Mouse (Mus musculus) heart, postnatal 0 days (tissue): ENCODE measurements around the gene Cartpt. TPM values are rescaled to one million over a fixed set of nuclear protein-coding genes. Genes with fewer than 3 reads are reported as not detected.

Experiments
- ATAC-seq: fragments of 200-750 bp; cut with Nextera tagmentation; 2 replicates; pipeline ENCODE4 v1.8.0; 2017; ENCODE audit warnings: low read depth, moderate number of reproducible peaks, moderate library complexity; ENCODE audit not compliant: insufficient read depth
- DNase-seq: peaks from one replicate; pipeline ENCODE4 v3.0.0-alpha.2; 2016; ENCODE audit warnings: low spot score
- H3K27ac ChIP-seq: fragments of 300-500 bp; sonication (generic); 2 replicates; pipeline ENCODE4 v1.5.1; 2014; ENCODE audit warnings: low read depth, mild to moderate bottlenecking
- H3K27me3 ChIP-seq: fragments of 300-500 bp; sonication (generic); 2 replicates; pipeline ENCODE4 v1.6.1; 2014; ENCODE audit warnings: low read length, mixed read lengths; ENCODE audit not compliant: control insufficient read depth, insufficient read depth
- H3K36me3 ChIP-seq: fragments of 300-500 bp; sonication (generic); replicated peaks from 2 replicates; pipeline ENCODE4 v1.6.1; 2014; ENCODE audit warnings: low read length, mixed read lengths; ENCODE audit not compliant: control insufficient read depth, insufficient read depth
- H3K4me1 ChIP-seq: fragments of 300-500 bp; sonication (generic); 2 replicates; pipeline ENCODE4 v1.6.1; 2014; ENCODE audit warnings: antibody characterized with exemption; ENCODE audit not compliant: control insufficient read depth, insufficient read depth
- H3K4me2 ChIP-seq: fragments of 300-500 bp; sonication (generic); 2 replicates; pipeline ENCODE4 v1.6.1; 2014; ENCODE audit warnings: low read depth, mild to moderate bottlenecking, low read length, moderate library complexity
- H3K4me3 ChIP-seq: fragments of 300-500 bp; sonication (generic); 2 replicates; pipeline ENCODE4 v1.5.1; 2014; ENCODE audit warnings: low read depth, low read length
- H3K9ac ChIP-seq: fragments of 300-500 bp; sonication (generic); replicated peaks from 2 replicates; pipeline ENCODE4 v1.6.1; 2014; ENCODE audit warnings: low read depth, low read length, mixed read lengths
- H3K9me3 ChIP-seq: fragments of 300-500 bp; sonication (generic); replicated peaks from 2 replicates; pipeline ENCODE4 v1.6.1; 2016; ENCODE audit warnings: low read length; ENCODE audit not compliant: control insufficient read depth
- CTCF ChIP-seq: IDR thresholded peaks from 2 replicates; pipeline ENCODE4 v1.5.1; 2016; ENCODE audit warnings: antibody characterized with exemption, control low read depth, low read depth
- EP300 ChIP-seq: IDR thresholded peaks from 2 replicates; pipeline ENCODE4 v1.6.1; 2016; ENCODE audit warnings: antibody characterized with exemption, low read depth
- WGBS: fragments of 180-500 bp; shearing (Covaris S2); extraction: QIAGEN DNeasy Blood & Tissue Kit; methylation state at CpG from one replicate; pipeline ENCODE4 v1.1.7; 2014; 5-methylcytosine and 5-hydroxymethylcytosine counted together
- polyA plus RNA-seq: library from polyadenylated mRNA; unstranded; fragments of >200 nt; fragmentation: Nextera tagmentation; extraction: Ambion mirVana; gene quantifications from 2 replicates; pipeline ENCODE4 v1.2.1, GENCODE M21; 2015
- total RNA-seq: library from RNA; depleted of rRNA; stranded (reverse); fragments of >200 nt; gene quantifications from 2 replicates; pipeline ENCODE4 v1.2.3, GENCODE M21; 2014; ENCODE audit warnings: low replicate concordance

The Cartpt gene
- total and polyA plus RNA-seq, 2 experiments from 2014 or later: not detected

DNA sequence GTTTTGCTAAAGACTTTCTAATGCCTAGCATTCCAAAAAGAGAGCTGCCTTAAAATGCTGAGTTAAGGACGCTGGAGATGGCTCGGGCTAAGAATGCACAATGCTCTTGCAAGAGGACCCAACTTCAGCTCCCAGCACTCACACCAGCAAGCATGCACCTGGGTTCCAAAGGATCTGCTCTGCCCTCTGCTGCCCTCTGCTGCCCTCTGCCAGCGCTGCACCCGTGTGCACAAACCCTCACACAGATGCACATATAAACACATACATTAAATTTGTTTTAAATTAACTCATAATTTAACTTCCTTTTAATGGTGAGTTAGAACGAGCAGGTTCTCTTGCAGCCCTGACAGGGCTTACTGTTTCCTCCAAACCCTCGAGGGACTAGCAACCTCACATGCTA, 32.5 kb downstream of the Cartpt start:
- WGBS: 86% methylated on average over 6 of the region's 6 CpGs
- TF ChIP-seq EP300 (no peak), CTCF (no peak)

DNA sequence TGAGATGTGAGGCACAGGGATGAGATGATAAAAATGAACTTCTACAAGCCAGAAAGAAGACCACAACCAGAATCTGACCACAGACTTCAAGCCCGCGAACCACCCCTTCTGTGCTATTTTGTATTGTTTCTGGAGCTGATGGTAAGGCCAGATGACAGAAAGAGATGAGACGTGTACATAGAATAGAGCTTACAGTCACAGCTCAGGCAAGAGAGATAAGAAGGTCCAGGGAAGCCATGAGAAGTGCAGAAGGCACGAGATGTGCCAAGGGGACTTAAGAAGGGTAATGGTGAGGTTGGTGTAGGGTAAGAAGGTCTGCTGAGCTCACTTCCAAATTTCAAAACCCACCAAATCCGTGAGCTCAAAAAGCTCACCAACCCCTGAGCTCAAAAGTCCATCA, 36.6 kb downstream of the Cartpt start:
- H3K4me2 ChIP-seq: no peak overlapping the region
- H3K27ac ChIP-seq: no peak overlapping the region
- ATAC-seq: no peak
- H3K4me1 ChIP-seq: peaks cover 7% of the 10 kb centered on the region; the same call in 1 of the 2 replicates
- DNase-seq: no peak
- H3K27me3 ChIP-seq: no peaks in the 10 kb centered on the region
- 69% methylated on average over 5 of the region's 5 CpGs for WGBS
- TF ChIP-seq CTCF (no peak), EP300 (no peak)
- H3K4me3 ChIP-seq: no peak overlapping the region
- H3K36me3 ChIP-seq: no peaks in the 10 kb centered on the region
- H3K9me3 ChIP-seq: peaks cover 4% of the 10 kb centered on the region; the same call in 1 of the 2 replicates
- H3K9ac ChIP-seq: no peak overlapping the region

More for the DNA sequence above, 32.5 kb downstream of the Cartpt start:
- peaks cover 4% of the 10 kb centered on the region; the same call in 1 of the 2 replicates for H3K4me1 ChIP-seq
- H3K9ac ChIP-seq: no peak overlapping the region
- no peak overlapping the region for H3K27ac ChIP-seq
- H3K27me3 ChIP-seq: no peaks in the 10 kb centered on the region
- H3K36me3 ChIP-seq: no peaks in the 10 kb centered on the region
- no peak overlapping the region for H3K4me3 ChIP-seq
- DNase-seq (no peak), ATAC-seq (no peak)
- no peaks in the 10 kb centered on the region for H3K9me3 ChIP-seq
- H3K4me2 ChIP-seq: no peak overlapping the region

DNA sequence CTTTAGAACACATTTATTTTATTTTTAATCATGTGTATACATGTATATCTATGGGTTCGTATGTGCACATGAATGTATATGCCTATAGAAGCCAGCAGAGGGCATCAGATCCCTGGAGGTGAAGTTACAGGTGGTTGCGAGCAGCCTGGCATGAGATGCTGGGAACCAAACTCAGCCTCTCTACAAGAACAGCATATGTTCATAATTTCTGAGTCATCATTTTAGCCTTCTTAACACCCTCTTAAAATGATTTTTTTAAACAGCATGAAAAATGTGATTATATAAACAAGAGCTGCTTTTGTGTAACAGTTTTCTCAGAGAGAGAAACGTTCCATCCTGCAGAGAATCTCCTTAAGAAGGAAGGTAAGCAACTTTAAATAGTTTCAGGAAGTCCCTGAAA, 40.2 kb downstream of the Cartpt start:
- H3K27ac ChIP-seq: no peak overlapping the region
- WGBS: 81% methylated on average over 3 of the region's 3 CpGs
- no peak for ATAC-seq

GRCm38 (mm10) chr13:99859082-99859481, 41.8 kb downstream of the Cartpt start:
- Histone ChIP-seq H3K36me3 (no peaks in the 10 kb centered on the region), H3K9ac (no peak overlapping the region)
- 13% methylated on average over 1 of the region's 1 CpGs for WGBS

More for the DNA sequence above, 40.2 kb downstream of the Cartpt start:
- H3K4me3 ChIP-seq: no peak overlapping the region
- DNase-seq: no peak
- TF ChIP-seq EP300 (no peak), CTCF (no peak)
- H3K4me2 ChIP-seq: no peak overlapping the region
- H3K36me3 ChIP-seq: no peaks in the 10 kb centered on the region
- H3K9me3 ChIP-seq: peaks cover 8% of the 10 kb centered on the region; the same call in 1 of the 2 replicates
- H3K27me3 ChIP-seq: no peaks in the 10 kb centered on the region
- no peak overlapping the region for H3K9ac ChIP-seq
- peaks cover 11% of the 10 kb centered on the region; the same call in 1 of the 2 replicates for H3K4me1 ChIP-seq

GRCm38 (mm10) chr13:99857879-99858278, 43.0 kb downstream of the Cartpt start:
- WGBS: 12% methylated on average over 2 of the region's 2 CpGs
- peak overlapping the region; percentile 55; the same call in 1 of the 2 replicates for H3K27ac ChIP-seq
- no peak for TF ChIP-seq CTCF
- 0 out of 2 replicates have a peak, but pooled peaks have one; percentile 72 for TF ChIP-seq EP300

More at GRCm38 (mm10) chr13:99859082-99859481, 41.8 kb downstream of the Cartpt start:
- ATAC-seq (no peak), DNase-seq (no peak)
- H3K4me2 ChIP-seq: no peak overlapping the region
- no peak overlapping the region for H3K4me3 ChIP-seq
- H3K4me1 ChIP-seq: peaks cover 11% of the 10 kb centered on the region; the same call in 1 of the 2 replicates
- H3K27me3 ChIP-seq: no peaks in the 10 kb centered on the region
- peaks cover 8% of the 10 kb centered on the region; the same call in 1 of the 2 replicates for H3K9me3 ChIP-seq
- H3K27ac ChIP-seq: no peak overlapping the region
- TF ChIP-seq CTCF (peak; percentile 67), EP300 (no peak)

DNA sequence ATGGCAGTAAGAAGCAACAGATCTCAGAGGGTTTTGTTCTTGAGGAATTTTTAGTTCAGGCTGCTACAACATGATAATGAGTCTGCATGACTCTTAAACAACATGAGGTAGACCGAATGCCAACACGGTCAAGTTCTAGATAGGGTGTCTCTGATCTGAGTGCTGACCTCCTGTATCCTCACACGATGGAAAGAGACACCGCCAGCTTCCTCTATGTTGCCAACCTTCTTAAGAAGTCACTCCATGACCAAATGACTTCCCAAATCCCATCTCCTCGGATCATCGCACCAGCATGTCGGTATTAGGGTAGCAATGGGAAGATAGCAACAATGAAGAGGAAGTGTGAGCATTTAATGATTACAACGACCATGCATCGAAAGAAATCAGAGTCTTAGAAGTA, 43.6 kb downstream of the Cartpt start:
- no peaks in the 10 kb centered on the region for H3K36me3 ChIP-seq
- peak overlapping the region; percentile 55; the same call in 1 of the 2 replicates for H3K27ac ChIP-seq
- H3K9ac ChIP-seq: no peak overlapping the region
- 56% methylated on average over 9 of the region's 9 CpGs for WGBS
- ATAC-seq (no peak), DNase-seq (no peak)
- H3K9me3 ChIP-seq: peaks cover 8% of the 10 kb centered on the region; the same call in 1 of the 2 replicates
- no peak overlapping the region for H3K4me2 ChIP-seq
- TF ChIP-seq EP300 (no peak), CTCF (no peak)
- H3K4me3 ChIP-seq: no peak overlapping the region
- H3K4me1 ChIP-seq: 0 out of 2 replicates have a peak, but pooled peaks cover 5% of the 10 kb centered on the region
- H3K27me3 ChIP-seq: no peaks in the 10 kb centered on the region

More at GRCm38 (mm10) chr13:99857879-99858278, 43.0 kb downstream of the Cartpt start:
- H3K4me3 ChIP-seq: no peak overlapping the region
- H3K4me2 ChIP-seq: no peak overlapping the region
- no peaks in the 10 kb centered on the region for H3K36me3 ChIP-seq
- peak; percentile 82 for ATAC-seq
- no peak overlapping the region for H3K9ac ChIP-seq
- DNase-seq: peak; percentile 66
- peaks cover 8% of the 10 kb centered on the region; the same call in 1 of the 2 replicates for H3K9me3 ChIP-seq
- H3K27me3 ChIP-seq: no peaks in the 10 kb centered on the region
- 0 out of 2 replicates have a peak, but pooled peaks cover 5% of the 10 kb centered on the region for H3K4me1 ChIP-seq
